Mouse (Mus musculus) right cerebral cortex, postnatal 14 days (tissue): ENCODE measurements at regions not wholly inside any gene's neighbourhood (a gene's known extent, or its start where the extent isn't known, plus 50 kb on each side); places are given as distances from the start of the nearest gene placed in this dataset.
A peak's percentile ranks its signal among the peaks of the same experiment; 100 is the strongest.

Experiments used
- DNase-seq: peaks from one replicate; pipeline ENCODE4 v3.0.0; 2022

DNA sequence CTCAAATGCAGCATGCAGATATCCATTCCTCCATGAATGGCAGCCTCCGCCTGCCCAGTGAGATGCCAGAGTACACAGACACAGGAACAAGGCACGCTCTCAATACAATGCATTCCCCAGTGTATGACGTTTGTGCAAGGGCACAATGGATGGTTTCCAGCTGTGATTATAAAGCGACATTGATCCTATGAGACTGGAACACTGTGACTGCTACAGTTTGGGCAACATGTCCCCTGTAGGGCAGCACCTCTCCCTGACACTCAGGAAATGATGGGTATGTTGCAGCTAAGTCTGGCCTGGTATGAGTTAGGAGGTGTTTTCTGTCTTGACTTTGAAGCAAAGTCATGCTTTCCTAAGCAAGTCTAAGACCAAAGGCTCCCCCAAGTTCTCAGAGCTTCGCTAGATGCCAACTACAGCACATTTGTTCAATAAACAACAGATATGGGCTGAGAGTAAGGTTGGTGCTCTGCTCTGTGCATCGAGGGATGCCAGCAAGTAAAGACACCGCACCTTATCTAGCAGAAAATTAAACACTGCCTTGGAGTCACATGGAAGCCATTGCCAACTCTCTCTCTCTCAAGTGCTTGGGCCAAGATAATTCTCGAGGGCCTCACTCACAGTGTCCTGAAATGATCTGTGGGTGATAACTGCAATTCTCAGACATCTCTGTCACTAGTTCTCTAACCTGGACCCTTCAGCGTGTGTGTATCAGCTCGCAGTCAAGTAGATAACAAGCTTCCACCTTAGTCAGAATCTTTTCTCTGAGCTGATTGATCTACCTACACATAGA is 124.1 kb upstream of the Thbs1 start:
- no peak for DNase-seq

DNA sequence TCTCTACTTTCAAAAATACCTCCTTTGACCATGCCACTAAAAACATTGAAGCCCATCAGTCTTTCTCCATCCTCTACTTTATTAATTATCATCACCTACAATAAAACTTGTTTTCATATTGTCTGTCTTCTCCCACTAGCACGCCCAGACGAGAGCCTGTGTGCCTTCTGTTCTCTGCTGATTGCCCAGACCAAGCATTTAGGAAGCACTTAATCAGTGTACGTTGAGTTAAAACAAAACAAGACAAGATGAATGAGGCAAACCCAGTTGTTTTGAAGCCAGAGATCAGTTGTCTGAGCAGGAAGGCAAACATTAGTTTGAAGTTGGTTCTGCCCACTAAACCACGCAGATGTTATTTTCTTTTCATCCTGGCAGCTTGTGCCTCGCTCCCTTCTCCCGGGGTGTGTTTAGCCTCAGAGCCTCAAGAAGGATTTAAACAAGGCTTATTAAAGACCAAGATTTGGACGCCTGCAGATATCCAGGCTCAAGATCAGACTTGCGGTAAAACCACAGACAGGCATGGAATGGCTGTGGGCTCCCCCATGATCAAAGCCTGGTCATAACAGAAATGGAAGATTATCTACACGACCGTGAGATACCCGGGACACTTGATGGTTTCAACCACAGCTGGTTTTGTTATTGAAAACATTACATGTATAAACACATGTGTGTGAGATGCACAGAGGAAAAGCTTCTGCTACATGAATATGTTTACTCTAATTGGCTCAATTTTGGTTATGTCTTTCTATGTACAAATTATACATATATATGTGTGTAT is 123.1 kb upstream of the Thbs1 start:
- no peak for DNase-seq

DNA sequence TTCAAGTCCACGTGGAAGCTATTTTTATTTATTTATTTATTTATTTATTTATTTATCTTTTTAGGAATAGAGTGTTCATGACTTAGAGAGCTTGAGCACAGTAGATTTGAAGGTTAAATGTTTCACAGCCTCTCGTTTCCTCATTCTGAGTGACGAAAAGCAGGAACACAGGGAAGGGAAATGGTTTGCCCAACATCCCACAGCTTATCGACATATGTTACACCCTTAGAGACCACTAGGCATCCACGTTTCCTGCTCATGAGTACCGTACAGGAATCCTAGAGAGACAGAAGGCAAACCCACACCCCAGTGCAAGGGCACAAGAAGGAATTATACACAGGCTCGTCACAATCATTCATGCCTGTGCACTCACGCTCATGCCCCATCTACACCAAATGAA is 122.5 kb upstream of the Thbs1 start:
- no peak for DNase-seq

GRCm38 (mm10) chr2:117996130-117997083 is 115.3 kb upstream of the Thbs1 start:
- no peak for DNase-seq

GRCm38 (mm10) chr2:117999641-118000040 is 112.0 kb upstream of the Thbs1 start:
- DNase-seq = no peak

DNA sequence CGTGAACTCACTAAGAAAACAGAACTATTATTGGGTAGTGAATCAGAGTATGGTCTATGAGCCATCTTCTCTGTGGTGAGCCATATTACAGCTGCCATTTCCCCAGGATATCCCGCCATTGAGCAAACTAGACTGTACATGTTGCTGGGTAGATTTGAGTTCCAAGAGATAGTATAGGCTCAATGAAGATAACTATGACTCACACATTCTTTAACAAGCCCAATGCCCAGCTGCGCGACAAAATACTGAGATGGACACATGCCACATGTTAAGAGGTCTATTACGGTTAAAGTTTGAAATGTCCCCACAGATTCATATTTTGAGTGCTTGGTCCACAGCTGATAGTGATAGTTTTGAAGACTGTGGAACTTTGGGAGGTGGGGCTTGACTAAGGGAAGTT is 107.5 kb upstream of the Thbs1 start:
- no peak for DNase-seq

GRCm38 (mm10) chr2:118007539-118008427 is 103.9 kb upstream of the Thbs1 start:
- no peak for DNase-seq

- DNase-seq = no peak
Measured at GRCm38 (mm10) chr2:118011679-118012078, 100.0 kb upstream of the Thbs1 start.

- no peak for DNase-seq
Measured at GRCm38 (mm10) chr2:118012211-118012610, 99.5 kb upstream of the Thbs1 start.

GRCm38 (mm10) chr2:118013156-118013555 is 98.5 kb upstream of the Thbs1 start:
- DNase-seq = no peak

GRCm38 (mm10) chr2:118015182-118015581 is 96.5 kb upstream of the Thbs1 start:
- DNase-seq = no peak

DNA sequence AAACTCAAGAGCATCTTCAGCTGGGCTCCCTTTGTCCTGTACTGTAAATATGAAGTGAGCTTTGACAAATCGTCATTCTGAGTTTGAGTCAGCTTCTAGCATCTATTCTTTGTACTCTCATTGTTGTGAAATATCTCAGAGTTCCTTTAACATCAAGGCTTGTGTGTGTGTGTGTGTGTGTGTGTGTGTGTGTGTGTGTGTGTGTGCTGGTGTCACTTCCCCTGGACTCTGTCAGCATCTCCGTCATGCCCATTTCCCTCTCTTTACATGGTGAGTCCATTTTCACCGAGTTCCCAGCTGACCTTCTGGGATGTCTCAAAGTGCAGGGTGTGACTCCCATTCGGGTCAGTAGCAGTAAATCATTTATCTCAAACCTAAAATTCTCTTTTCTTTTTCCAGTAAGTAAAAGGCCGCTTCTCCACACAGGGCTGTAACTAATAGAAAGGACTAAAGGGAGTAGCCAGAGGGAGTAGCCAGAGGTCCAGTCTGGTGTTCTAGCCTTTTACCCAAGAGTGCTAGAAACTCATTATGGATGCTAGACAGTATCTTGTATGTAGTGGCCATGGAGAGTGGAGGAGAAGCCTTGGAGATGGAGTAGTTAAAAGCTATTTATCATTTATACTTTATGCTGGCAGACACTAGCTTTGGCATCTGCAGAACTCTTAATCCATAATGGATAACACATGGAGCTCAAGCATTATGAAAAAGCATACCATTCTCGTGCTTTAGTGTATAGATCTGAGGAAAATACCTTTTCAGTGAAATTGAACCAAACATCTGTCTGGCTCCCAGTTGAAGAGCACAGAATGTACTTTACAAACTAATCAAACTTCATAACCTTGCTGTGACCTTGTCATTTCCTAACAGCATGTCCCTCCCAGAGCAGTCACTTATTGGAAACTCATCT is 85.6 kb upstream of the Thbs1 start:
- DNase-seq = no peak

DNA sequence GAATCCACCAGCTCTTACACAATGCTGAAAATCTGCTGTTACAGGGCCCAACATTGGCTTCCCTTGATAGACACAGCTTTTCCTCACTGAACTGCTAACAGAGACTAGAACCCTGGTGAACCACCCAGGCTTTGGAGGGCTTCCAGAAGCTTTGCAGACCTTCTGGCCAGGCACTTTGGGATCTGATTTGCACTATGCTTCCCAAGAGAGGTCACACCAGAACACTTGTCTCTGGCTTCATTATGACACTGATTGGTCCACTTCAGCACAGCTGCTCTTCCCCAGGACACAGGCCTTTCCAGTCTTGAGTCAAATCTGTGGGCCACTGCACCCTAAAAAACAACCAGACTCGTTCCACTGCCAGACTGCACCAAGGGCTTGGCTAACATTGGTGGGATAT is 82.8 kb upstream of the Thbs1 start:
- DNase-seq = no peak

DNA sequence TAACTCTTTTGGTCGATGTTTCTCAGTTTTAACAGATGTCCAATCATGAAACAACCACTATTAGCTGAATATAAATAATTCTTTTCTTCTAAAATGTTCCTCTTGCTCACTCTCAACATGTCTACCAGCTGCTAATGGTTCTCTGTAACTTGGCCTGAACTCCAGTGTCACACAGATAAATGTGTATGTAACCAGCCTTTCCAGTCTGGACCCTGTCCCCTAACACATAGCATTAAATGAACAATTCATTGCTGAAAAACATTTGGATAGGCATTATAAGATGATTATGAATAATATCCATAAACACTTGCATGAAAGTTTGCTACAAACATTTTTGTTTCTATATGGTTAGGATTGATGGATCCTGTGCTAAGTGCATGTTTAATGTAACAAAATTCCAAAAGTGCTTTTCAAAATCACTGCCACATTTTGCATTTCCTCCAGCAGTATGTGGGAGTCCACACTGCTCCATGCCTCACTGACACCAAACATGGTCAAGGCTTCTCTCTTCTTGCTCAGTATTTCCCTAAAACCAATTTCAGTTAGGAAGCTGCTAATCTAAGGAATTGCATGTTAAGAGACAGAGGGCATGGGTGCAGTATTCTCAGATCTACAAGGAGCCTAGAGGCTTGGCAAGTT is 82.1 kb upstream of the Thbs1 start:
- DNase-seq = no peak

GRCm38 (mm10) chr2:118031662-118032061 is 80.0 kb upstream of the Thbs1 start:
- no peak for DNase-seq

DNA sequence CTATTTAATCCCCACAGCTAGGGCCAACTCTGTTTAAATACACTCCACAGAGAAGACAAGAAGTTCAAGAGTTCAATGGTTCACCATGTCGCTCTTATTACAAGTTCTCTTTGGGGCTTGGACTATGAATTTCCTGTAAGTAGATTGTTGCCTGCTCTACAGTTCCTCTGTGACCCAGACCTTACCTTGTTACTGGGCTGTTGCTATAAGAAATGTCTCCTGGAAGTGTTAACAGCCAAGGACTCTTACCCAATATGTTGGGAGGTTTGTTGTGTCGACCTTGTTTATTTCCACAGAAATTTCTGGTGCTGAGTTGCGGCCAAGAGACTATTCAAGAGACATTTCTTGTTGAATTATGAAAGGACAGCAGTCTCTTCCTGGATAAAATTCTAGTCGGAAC is 78.3 kb upstream of the Thbs1 start:
- no peak for DNase-seq

- DNase-seq = no peak
Measured at GRCm38 (mm10) chr2:118034026-118034425, 77.7 kb upstream of the Thbs1 start.

DNA sequence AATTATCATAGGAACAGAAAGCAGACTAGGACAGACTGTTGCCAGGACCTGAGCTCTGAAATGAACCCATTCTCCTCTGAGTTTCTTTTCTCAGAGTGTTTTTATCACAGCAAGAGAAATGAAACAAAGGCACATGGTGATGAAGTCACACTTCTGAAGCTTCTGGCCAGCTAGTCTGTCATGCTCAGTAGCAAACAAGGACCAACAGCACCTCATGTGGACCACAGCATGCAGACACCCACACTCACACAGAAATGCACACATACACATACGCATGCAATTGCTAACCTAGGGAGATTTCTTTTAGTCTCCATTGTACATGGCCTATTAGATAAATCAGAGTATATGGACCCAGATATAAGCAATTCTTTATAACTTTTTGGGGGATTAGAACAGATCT is 76.3 kb upstream of the Thbs1 start:
- DNase-seq = no peak

DNA sequence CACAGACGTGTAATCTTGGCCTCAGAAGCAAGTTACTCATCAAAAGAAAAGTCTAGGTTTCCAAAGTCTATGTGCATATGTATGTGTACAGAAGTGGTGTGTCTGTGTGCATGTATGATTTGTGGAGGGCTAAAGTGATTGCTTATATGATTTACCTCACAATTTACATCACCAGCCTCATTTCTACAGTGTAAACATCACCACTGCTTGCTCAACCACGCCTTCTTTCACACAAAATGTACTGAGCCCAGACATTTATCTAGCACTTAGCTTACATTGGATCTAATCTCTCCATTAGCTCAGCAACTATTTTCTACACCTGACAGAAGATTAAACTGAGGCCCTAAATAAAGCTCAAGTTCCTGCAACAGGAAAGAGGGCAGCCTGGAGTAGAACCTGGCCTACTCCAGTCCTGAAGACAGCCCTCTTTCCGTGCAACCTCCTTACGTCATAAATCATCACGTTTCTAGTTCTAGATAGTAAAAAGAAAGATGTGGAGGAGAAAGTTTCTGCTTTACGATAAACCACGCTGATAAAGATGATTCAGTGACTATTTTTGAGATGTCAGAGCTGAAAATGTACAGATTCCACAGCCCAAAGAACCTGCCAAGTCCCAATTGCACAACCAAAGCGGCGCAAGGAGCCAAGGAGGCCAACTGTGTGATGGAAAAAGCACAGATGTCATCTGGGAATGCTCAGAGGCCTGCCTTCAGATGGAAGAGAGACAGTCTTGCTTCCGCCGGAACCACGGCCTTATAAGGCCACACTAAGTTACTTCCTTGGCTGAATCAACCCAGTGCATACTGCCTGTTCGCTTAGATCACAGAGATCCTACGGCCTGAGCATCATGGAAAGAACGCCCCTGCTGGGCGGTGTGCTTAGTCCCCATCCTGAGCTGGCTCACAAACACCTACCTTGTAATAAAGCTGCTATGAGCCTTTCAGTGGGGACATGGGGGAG is 72.5 kb upstream of the Thbs1 start:
- peak; percentile 9 for DNase-seq
